Mouse (Mus musculus): ENCODE measurements around the gene Smu1.

DNA sequence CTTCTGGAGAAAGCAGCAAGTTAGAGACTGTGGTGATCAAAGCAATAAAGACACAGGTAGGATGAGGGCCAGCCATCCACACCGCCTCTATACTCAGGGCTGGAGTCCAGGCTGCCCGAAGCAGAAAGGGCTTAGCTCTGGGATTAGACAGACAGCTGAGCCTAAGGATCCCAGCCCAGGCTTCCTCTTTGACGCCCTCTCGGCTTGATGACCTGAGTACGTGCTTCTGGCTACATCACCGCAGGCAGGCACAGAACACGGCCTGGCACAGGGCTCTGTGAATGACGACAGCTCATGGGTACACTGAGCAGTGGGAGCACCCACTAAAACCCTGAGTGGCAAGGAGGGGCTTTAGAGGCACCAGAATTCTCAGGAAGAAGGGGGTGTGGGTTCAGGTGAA, 47.7 kb upstream of the Smu1 start:
- no peak for TF ChIP-seq CTCF (IDR thresholded peaks at IDR 0.05; ENCODE audit: low read depth)
- TF ChIP-seq EP300 (IDR thresholded peaks at IDR 0.05; ENCODE audit: low read depth), result no peak

Data from heart, postnatal 0 days (tissue).